Mouse (Mus musculus) gastrocnemius, postnatal 14 days (tissue): ENCODE data around the gene Pdk2. TPM values are rescaled to one million over a fixed set of nuclear protein-coding genes. Genes with fewer than 3 reads are reported as not detected.

ENCODE experiments used
- DNase-seq: peaks from one replicate; pipeline ENCODE4 v3.0.0; 2021; ENCODE audit warnings: mixed read lengths
- intact Hi-C: fragments of 180-260 bp; cut with DNase I; formaldehyde crosslinking; loops from one replicate; pipeline ENCODE4 v1.15.1; 2025; ENCODE audit warnings: low total_unique reads
- long read RNA-seq, 2 experiments: library from polyadenylated mRNA; stranded (forward); transcript quantifications; one replicate each; pipeline ENCODE4 v2.0.0; 2021
- total RNA-seq, 2 experiments: library from RNA; stranded (reverse); gene quantifications; 2 replicates each; pipeline ENCODE4 v1.2.3; 2021

The Pdk2 gene
- 100 to 1,000 TPM; 330 to 344 TPM for total RNA-seq
- long read RNA-seq, experiment 1, transcript Pdk2-201 (11 exons, 2,246 nt) = major isoform, 578 of 636 reads
- long read RNA-seq, experiment 1, partial matches to known transcripts = 47 of 636 reads
- long read RNA-seq, experiment 1, other reads (novel, unspliced or antisense) = 11 of 636 reads
- long read RNA-seq, experiment 2, transcript Pdk2-201 (11 exons, 2,246 nt) = major isoform, 618 of 684 reads
- long read RNA-seq, experiment 2, partial matches to known transcripts = 41 of 684 reads
- long read RNA-seq, experiment 2, other reads (novel, unspliced or antisense) = 25 of 684 reads

- peak; percentile 97 for DNase-seq
- intact Hi-C loops = no loop called here
These were observed at the start of gene Pdk2 for GRCm38 (mm10) chr11:95041139-95041609. Gene Pdk2, minus strand, starts transcription at chr11:95041354.

GRCm38 (mm10) chr11:95088857-95089779, 48.0 kb upstream of the Pdk2 start:
- peak; percentile 40 for DNase-seq
- intact Hi-C loops = no loop called here

- intact Hi-C loops = no loop called here
- DNase-seq = no peak
These were observed 47.1 kb upstream of the Pdk2 start for GRCm38 (mm10) chr11:95088286-95088685.

- intact Hi-C loops = no loop called here
- DNase-seq = no peak
These were observed 46.4 kb upstream of the Pdk2 start for GRCm38 (mm10) chr11:95087301-95088228.

- intact Hi-C loops = no loop called here
- no peak for DNase-seq
These were observed 45.1 kb upstream of the Pdk2 start for GRCm38 (mm10) chr11:95086229-95086628.

GRCm38 (mm10) chr11:95085710-95086109, 44.6 kb upstream of the Pdk2 start:
- intact Hi-C loops = no loop called here

GRCm38 (mm10) chr11:95084811-95085382, 43.7 kb upstream of the Pdk2 start:
- DNase-seq = no peak
- intact Hi-C loops = no loop called here

More at GRCm38 (mm10) chr11:95085710-95086109, 44.6 kb upstream of the Pdk2 start:
- DNase-seq = no peak

GRCm38 (mm10) chr11:95084175-95084574, 43.0 kb upstream of the Pdk2 start:
- intact Hi-C loops = no loop called here
- no peak for DNase-seq

- intact Hi-C loops = no loop called here
These were observed 41.7 kb upstream of the Pdk2 start for GRCm38 (mm10) chr11:95082896-95083295.

GRCm38 (mm10) chr11:95080783-95081182, 39.6 kb upstream of the Pdk2 start:
- intact Hi-C loops = no loop called here
- DNase-seq = no peak

More at GRCm38 (mm10) chr11:95082896-95083295, 41.7 kb upstream of the Pdk2 start:
- no peak for DNase-seq

GRCm38 (mm10) chr11:95079256-95079875, 38.2 kb upstream of the Pdk2 start:
- intact Hi-C loops = no loop called here

GRCm38 (mm10) chr11:95077956-95078355, 36.8 kb upstream of the Pdk2 start:
- intact Hi-C loops = loop anchor here (2.0 kb wide), 1 partner anchor 27 kb away; no protein-coding TSS in a partner anchor
- DNase-seq = no peak

More at GRCm38 (mm10) chr11:95079256-95079875, 38.2 kb upstream of the Pdk2 start:
- DNase-seq = no peak

GRCm38 (mm10) chr11:95076536-95077111, 35.5 kb upstream of the Pdk2 start, which contains the start of gene Itga3:
Gene Itga3, minus strand, starts transcription at chr11:95076801.
- DNase-seq = peak; percentile 54
- intact Hi-C loops = loop anchor here (2.0 kb wide), 1 partner anchor 28 kb away; no protein-coding TSS in a partner anchor

- intact Hi-C loops = loop anchor here (2.0 kb wide), 1 partner anchor 29 kb away; no protein-coding TSS in a partner anchor
- DNase-seq = peak; percentile 35
These were observed 34.9 kb upstream of the Pdk2 start for GRCm38 (mm10) chr11:95076041-95076535.

- intact Hi-C loops = loop anchor here (2.0 kb wide), 1 partner anchor 29 kb away; no protein-coding TSS in a partner anchor
- DNase-seq = no peak
These were observed 34.3 kb upstream of the Pdk2 start for GRCm38 (mm10) chr11:95075197-95076040.

- DNase-seq = no peak
- intact Hi-C loops = no loop called here
These were observed 33.5 kb upstream of the Pdk2 start for GRCm38 (mm10) chr11:95074694-95075093.

- intact Hi-C loops = no loop called here
- DNase-seq = no peak
These were observed 32.7 kb upstream of the Pdk2 start for GRCm38 (mm10) chr11:95073835-95074234.
